Mouse (Mus musculus): ENCODE results near the gene Prkd2.

DNA sequence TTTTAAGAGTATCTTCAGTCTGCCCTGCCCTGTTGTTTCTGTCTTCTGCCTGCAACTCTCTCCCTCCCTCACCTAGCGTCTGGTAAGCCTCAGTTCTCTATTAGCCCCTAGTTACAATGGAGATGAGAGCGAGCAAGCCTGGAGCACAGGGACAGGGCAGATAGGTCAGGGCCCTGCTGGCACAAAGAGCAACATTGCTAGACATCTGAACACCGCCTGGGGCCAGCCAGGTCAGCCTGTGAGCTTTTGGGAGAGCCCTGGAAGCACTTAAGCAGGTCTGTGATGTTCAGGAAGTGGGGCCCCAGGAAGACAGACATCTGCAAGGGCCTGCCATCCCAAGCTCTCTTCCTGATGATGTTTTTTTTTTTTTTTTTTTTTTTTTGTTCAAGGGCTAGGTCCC lies 21.6 kb upstream of the Prkd2 start:
- no peak for TF ChIP-seq POLR2A (IDR thresholded peaks at IDR 0.05; ENCODE audit: insufficient read depth, low read depth, low read length)
- TF ChIP-seq CTCF (IDR thresholded peaks at IDR 0.05; ENCODE audit: insufficient read depth, low read depth, low read length): no peak
